17 mouse cellular contexts compared by ENCODE assay signal in the genomic region with DNA sequence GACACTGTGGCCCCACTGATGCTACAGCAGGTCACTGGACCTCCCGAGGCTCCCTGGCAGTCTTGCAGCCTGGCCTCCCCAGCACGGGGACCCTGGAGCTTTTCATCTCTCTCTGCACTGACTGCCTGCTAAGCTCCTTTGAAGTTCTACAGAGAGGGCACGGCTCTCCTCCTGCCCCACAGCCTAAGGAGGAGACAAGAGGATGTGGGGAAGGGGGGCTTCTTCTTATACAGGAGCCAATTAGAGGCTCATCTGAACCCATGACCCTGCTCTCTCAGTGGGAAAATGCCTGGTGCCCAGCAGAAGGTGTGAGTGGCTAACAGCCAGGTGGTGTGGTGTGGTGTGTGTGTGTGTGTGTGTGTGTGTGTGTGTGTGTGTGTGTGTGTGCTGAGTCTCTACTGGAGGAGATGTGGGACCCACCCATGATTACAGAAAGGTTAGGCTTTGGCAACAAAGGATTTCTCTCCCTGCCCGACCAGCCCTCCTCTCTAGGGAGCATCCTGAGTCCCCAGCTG. TPM values are rescaled to one million over a fixed set of nuclear protein-coding genes. Genes with fewer than 3 reads are reported as not detected.
A peak's percentile ranks its signal among the peaks of the same experiment; 100 is the strongest.
DNase-seq lines count a peak whose midpoint lies in the region; ATAC-seq and TF ChIP-seq lines count a peak whose summit lies in the region.
"Had no signal": no experiment of that assay in that cellular context is flagged by ENCODE, and none has a peak within 500 bp of the region (broad histone marks: within the 10 kb centered on the region; RNA-seq: fewer than 3 reads in every experiment).

No protein-coding gene starts in this region.

- ATAC-seq in hindbrain, embryonic 13.5 days (ENCODE audit: low FRiP score) = 0 out of 2 replicates have a peak, but pooled peaks have one; percentile 13
- ATAC-seq in midbrain, embryonic 14.5 days (ENCODE audit: low FRiP score, low TSS enrichment) = 0 out of 2 replicates have a peak, but pooled peaks have one; percentile 17
- ATAC-seq in megakaryocyte, adult 5-6 weeks (ENCODE audit: poor library complexity, severe bottlenecking) = no peak
- ATAC-seq: CD4-positive, CD25-positive, alpha-beta regulatory T cell, adult 4 months; liver, embryonic 12.5 days had no signal

- H3K27me3 ChIP-seq in hindbrain, embryonic 13.5 days = peaks cover 15% of the 10 kb centered on the region; the same call in 1 of the 2 replicates
- no peaks in the 10 kb centered on the region for H3K27me3 ChIP-seq in midbrain, embryonic 14.5 days (ENCODE audit: control insufficient read depth, insufficient read depth, low read length)
- no peaks in the 10 kb centered on the region for H3K27me3 ChIP-seq in cerebellum, adult 2 months (ENCODE audit: control insufficient read depth, insufficient read depth, low read length)

- H3K9ac ChIP-seq in hindbrain, embryonic 13.5 days = peak overlapping the region; percentile 19; the same call in 1 of the 2 replicates
- H3K9ac ChIP-seq in midbrain, embryonic 14.5 days (replicated peaks; ENCODE audit: low read length) = no peak overlapping the region
- H3K9ac ChIP-seq: embryonic facial prominence, embryonic 15.5 days; liver, embryonic 12.5 days had no signal

- H3K9me3 ChIP-seq in hindbrain, embryonic 13.5 days = no peaks in the 10 kb centered on the region
- no peaks in the 10 kb centered on the region for H3K9me3 ChIP-seq in midbrain, embryonic 14.5 days (ENCODE audit: control insufficient read depth, low read length)
- H3K9me3 ChIP-seq: embryonic facial prominence, embryonic 15.5 days; liver, embryonic 12.5 days; megakaryocyte, embryonic 14.5 days had no signal

- no peak for TF ChIP-seq POLR2A in cerebellum, adult 2 months (IDR thresholded peaks at IDR 0.05; ENCODE audit: borderline replicate concordance, insufficient read depth, low read length)

- peak; percentile 27 for DNase-seq in thymus, postnatal 0 days (ENCODE audit: low spot score)
- no peak for DNase-seq in thymus, postnatal 10 days (ENCODE audit: low spot score in 2 of 2)
- no peak for DNase-seq in midbrain, embryonic 14.5 days
- no peak for DNase-seq in adrenal gland, adult 8-10 months
- DNase-seq in cerebellum, adult 2 months = no peak
- DNase-seq: heart, postnatal 10 days; spleen, adult 18-20 months had no signal

- H3K4me2 ChIP-seq in hindbrain, embryonic 13.5 days = peak overlapping the region; percentile 31; the same call in 1 of the 2 replicates
- H3K4me2 ChIP-seq in midbrain, embryonic 14.5 days (ENCODE audit: low read length) = no peak overlapping the region
- H3K4me2 ChIP-seq: embryonic facial prominence, embryonic 15.5 days; liver, embryonic 12.5 days had no signal

- no peak overlapping the region for H3K4me3 ChIP-seq in hindbrain, embryonic 13.5 days
- H3K4me3 ChIP-seq in midbrain, embryonic 14.5 days (replicated peaks; ENCODE audit: low read depth, low read length) = no peak overlapping the region
- no peak overlapping the region for H3K4me3 ChIP-seq in cerebellum, adult 2 months (replicated peaks; ENCODE audit: insufficient read depth, low read depth, low read length)
- H3K4me3 ChIP-seq: embryonic facial prominence, embryonic 15.5 days; left cerebral cortex, adult 2 months; liver, embryonic 12.5 days; megakaryocyte, embryonic 14.5 days had no signal

- peak overlapping the region; percentile 69 for H3K27ac ChIP-seq in hindbrain, embryonic 13.5 days
- H3K27ac ChIP-seq in midbrain, embryonic 14.5 days (replicated peaks; ENCODE audit: low read depth, low read length) = peak overlapping the region; percentile 68
- no peak overlapping the region for H3K27ac ChIP-seq in cerebellum, adult 2 months (ENCODE audit: insufficient read depth, low read length)
- H3K27ac ChIP-seq: embryonic facial prominence, embryonic 15.5 days; left cerebral cortex, adult 2 months; liver, embryonic 12.5 days had no signal

- peaks cover 68% of the 10 kb centered on the region for H3K4me1 ChIP-seq in hindbrain, embryonic 13.5 days (replicated peaks)
- peaks cover 30% of the 10 kb centered on the region for H3K4me1 ChIP-seq in midbrain, embryonic 14.5 days (ENCODE audit: control insufficient read depth, insufficient read depth, low read length)
- H3K4me1 ChIP-seq in cerebellum, adult 2 months (ENCODE audit: control insufficient read depth, insufficient read depth, low read length) = peaks cover 40% of the 10 kb centered on the region

- H3K36me3 ChIP-seq in hindbrain, embryonic 13.5 days = no peaks in the 10 kb centered on the region
- no peaks in the 10 kb centered on the region for H3K36me3 ChIP-seq in midbrain, embryonic 14.5 days (ENCODE audit: control insufficient read depth, insufficient read depth, low read length)
- H3K36me3 ChIP-seq: embryonic facial prominence, embryonic 15.5 days; liver, embryonic 12.5 days had no signal

- no peak for TF ChIP-seq CTCF in cerebellum, adult 2 months (IDR thresholded peaks at IDR 0.05; ENCODE audit: borderline replicate concordance, insufficient read depth, low read depth, low read length)

- WGBS in hindbrain, embryonic 13.5 days = 13% methylated on average over 4 of the region's 4 CpGs
- WGBS in midbrain, embryonic 14.5 days = 7% methylated on average over 4 of the region's 4 CpGs
- 36% methylated on average over 4 of the region's 4 CpGs for WGBS in cerebellum, adult 2 months

RNA-seq across cellular contexts. Expression of a gene that starts 17.4 kb away (rescaled TPM):
- 0.13 and 0.27 TPM in 2 replicates for polyA plus RNA-seq in thymus, postnatal 0 days (2015; fragmentation: Nextera tagmentation; extraction: Ambion mirVana)
- polyA plus RNA-seq in hindbrain, embryonic 13.5 days (2015; fragmentation: Nextera tagmentation; extraction: Ambion mirVana) = 3.4 and 4.6 TPM in 2 replicates
- 14.8 and 18.8 TPM in 2 replicates for polyA plus RNA-seq in midbrain, embryonic 14.5 days (2014; fragmentation: Nextera tagmentation; extraction: Ambion mirVana)
- total RNA-seq in megakaryocyte, adult 5-6 weeks (2015) = not detected in 2 replicates
- total RNA-seq in megakaryocyte, adult 5-6 weeks (2017) = 0.04 TPM in 1 of 2 replicates, not detected in the other
- total RNA-seq in adrenal gland, adult 8-10 months (2022) = under 1 TPM; 0.09 to 0.13 (median 0.11) TPM
- polyA plus RNA-seq in cerebellum, adult 2 months (2012; rRNA removed) = 1.3 and 1.5 TPM in 2 replicates
- total RNA-seq: common myeloid progenitor, adult 5-6 weeks; heart, postnatal 10 days; neutrophil, adult 5-6 weeks had no signal
- polyA plus RNA-seq: liver, embryonic 12.5 days had no signal

RNA-seq across cellular contexts. Expression of a gene that starts 18.0 kb away (rescaled TPM):
- polyA plus RNA-seq in thymus, postnatal 0 days (2015; fragmentation: Nextera tagmentation; extraction: Ambion mirVana) = 1.5 and 2.1 TPM in 2 replicates
- polyA plus RNA-seq in hindbrain, embryonic 13.5 days (2015; fragmentation: Nextera tagmentation; extraction: Ambion mirVana) = 0.08 TPM in 1 of 2 replicates, not detected in the other
- polyA plus RNA-seq in midbrain, embryonic 14.5 days (2014; fragmentation: Nextera tagmentation; extraction: Ambion mirVana) = 0.13 TPM in 1 of 2 replicates, not detected in the other
- 0.57 and 0.65 TPM in 2 replicates for total RNA-seq in megakaryocyte, adult 5-6 weeks (2015)
- 0.04 and 0.29 TPM in 2 replicates for total RNA-seq in megakaryocyte, adult 5-6 weeks (2017)
- total RNA-seq in adrenal gland, adult 8-10 months (2022) = not detected
- polyA plus RNA-seq in cerebellum, adult 2 months (2012; rRNA removed) = not detected in 2 replicates
- total RNA-seq: adrenal gland, postnatal 36 days; heart, postnatal 10 days; left cerebral cortex, adult 2 months had no signal

RNA-seq across cellular contexts. Expression of a gene that starts 58.7 kb away (rescaled TPM):
- polyA plus RNA-seq in thymus, postnatal 0 days (2015; fragmentation: Nextera tagmentation; extraction: Ambion mirVana) = 0.09 and 0.21 TPM in 2 replicates
- polyA plus RNA-seq in hindbrain, embryonic 13.5 days (2015; fragmentation: Nextera tagmentation; extraction: Ambion mirVana) = 6.3 and 7.0 TPM in 2 replicates
- polyA plus RNA-seq in midbrain, embryonic 14.5 days (2014; fragmentation: Nextera tagmentation; extraction: Ambion mirVana) = 1.1 and 6.6 TPM in 2 replicates
- total RNA-seq in megakaryocyte, adult 5-6 weeks (2015) = not detected in 2 replicates
- not detected in 2 replicates for total RNA-seq in megakaryocyte, adult 5-6 weeks (2017)
- 10 to 100 TPM; 18.8 to 22.1 (median 20.7) TPM for total RNA-seq in adrenal gland, adult 8-10 months (2022)
- polyA plus RNA-seq in cerebellum, adult 2 months (2012; rRNA removed) = 3.8 and 4.0 TPM in 2 replicates
- total RNA-seq: neutrophil, adult 5-6 weeks had no signal
- polyA plus RNA-seq: CD4-positive, CD25-positive, alpha-beta regulatory T cell, adult 4 months had no signal
